Mouse (Mus musculus) heart, embryonic 11.5 days (tissue): ENCODE results near the gene Anxa11. TPM values are rescaled to one million over a fixed set of nuclear protein-coding genes. Genes with fewer than 3 reads are reported as not detected.

ENCODE experiments used
- microRNA-seq: library from miRNA; unstranded; fragments of <30 nt; microRNA quantifications from one replicate; pipeline ENCODE4, GENCODE M21; 2016; ENCODE audit warnings: borderline number of aligned reads
- polyA plus RNA-seq: library from polyadenylated mRNA; unstranded; fragments of >200 nt; fragmentation: Nextera tagmentation; extraction: Ambion mirVana; gene quantifications from 2 replicates; pipeline ENCODE4 v1.2.1, GENCODE M21; 2014

Anxa11 gene
- polyA plus RNA-seq, 1 experiment from 2014 or later, result 14.7 TPM

Small RNA genes lying within 50 kb of the gene (microRNA-seq; reads per million reads assigned to microRNA genes)
- not detected for gene Gm23701

Other genes starting within 250 kb of the Anxa11 start
- gene Ppif, start 148.0 kb upstream of the Anxa11 start, polyA plus RNA-seq, result 92.7 and 99.4 TPM in 2 replicates
- 18.9 and 22.6 TPM in 2 replicates for gene Zcchc24, start 73.1 kb upstream of the Anxa11 start, polyA plus RNA-seq
- gene Plac9a, start 60.9 kb downstream of the Anxa11 start, polyA plus RNA-seq, result not detected in 2 replicates
- gene Tmem254a, start 85.5 kb downstream of the Anxa11 start, polyA plus RNA-seq, result 1.4 and 3.7 TPM in 2 replicates
- gene Cphx1, start 96.1 kb downstream of the Anxa11 start, polyA plus RNA-seq, result not detected in 2 replicates
- gene Duxbl1, start 136.4 kb downstream of the Anxa11 start, polyA plus RNA-seq, result 0.39 TPM in 1 of 2 replicates, not detected in the other
- 0.15 and 1.0 TPM in 2 replicates for gene Gm9780, start 200.6 kb downstream of the Anxa11 start, polyA plus RNA-seq
- gene Tmem254c, start 225.2 kb downstream of the Anxa11 start, polyA plus RNA-seq, result 27.6 and 30.8 TPM in 2 replicates
- not detected in 2 replicates for gene Cphx2, start 239.4 kb downstream of the Anxa11 start, polyA plus RNA-seq
- gene Cphx3, start 240.1 kb downstream of the Anxa11 start, polyA plus RNA-seq, result not detected in 2 replicates